Mouse (Mus musculus) megakaryocyte progenitor cell, adult 5-6 weeks (primary cell): Measurements from ENCODE around the gene Abt1. TPM values are rescaled to one million over a fixed set of nuclear protein-coding genes. Genes with fewer than 3 reads are reported as not detected.

Source experiments
- ATAC-seq: replicated peaks from 2 replicates; pipeline ENCODE4 v1.8.0; 2016; ENCODE audit warnings: mild to moderate bottlenecking, moderate TSS enrichment, inconsistent platforms; ENCODE audit not compliant: poor library complexity
- total RNA-seq, 2 experiments: library from RNA; stranded (forward) in 1 of 2; stranded (reverse) in 1 of 2; fragments of 157-497, 149-512 nt in 1 of 2; fragments of 200-1000 nt in 1 of 2; gene quantifications; 2 replicates each; pipeline versions ENCODE4 v1.2.3 to v1.2.4; 2015 to 2017

Abt1 gene
- total RNA-seq, 2 experiments from 2014 or later, result 7.4 to 11.0 TPM

DNA sequence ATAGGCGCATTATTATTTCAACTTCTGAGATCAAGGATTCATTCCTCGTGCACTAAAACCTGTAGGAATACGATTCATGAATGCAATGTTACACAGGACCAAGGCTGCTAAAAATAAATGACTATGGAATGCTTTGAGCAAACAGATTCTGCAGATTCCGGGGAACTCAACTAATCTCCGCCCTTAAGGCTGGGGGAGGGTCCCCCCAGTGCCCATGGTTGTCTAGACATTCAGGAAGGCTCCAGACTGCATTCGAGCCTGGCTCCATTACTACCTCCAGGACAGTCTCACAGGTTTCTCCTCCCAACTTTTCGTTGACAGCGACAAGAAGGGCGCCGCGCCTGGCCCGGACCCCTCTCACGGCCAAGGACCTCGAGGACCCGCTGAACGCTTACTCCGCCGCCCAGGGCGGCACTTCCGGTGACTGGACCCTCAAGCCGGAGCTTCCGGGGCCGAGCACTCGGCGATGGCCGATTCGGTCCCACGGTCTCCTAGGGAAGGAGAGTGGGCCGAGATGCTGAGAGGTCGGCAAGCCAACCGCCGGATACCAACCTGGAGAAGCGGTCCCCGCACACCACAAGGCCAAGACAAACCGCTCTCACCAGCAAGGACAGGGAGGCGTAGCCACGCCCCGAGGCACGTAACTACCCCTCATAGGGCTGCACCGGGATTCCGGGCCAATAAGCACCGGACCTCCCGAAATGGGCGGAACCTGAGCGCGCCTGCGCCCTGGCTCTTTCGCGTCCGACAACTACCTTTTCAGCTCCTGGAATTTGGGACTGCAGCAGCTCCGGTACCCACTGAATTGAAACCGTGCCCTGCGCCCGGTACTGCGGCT, 54.9 kb downstream of the Abt1 start, which contains the start of gene Zfp322a:
Gene Zfp322a, minus strand, starts transcription at position 626 of the 838 bp plus-strand sequence.
- peak; percentile 96 for ATAC-seq

Other genes starting within 250 kb of the Abt1 start
- gene Vmn1r220, start 235.9 kb downstream of the Abt1 start, total RNA-seq (2015), result not detected in 2 replicates
- not detected in 2 replicates for gene Vmn1r220, start 235.9 kb downstream of the Abt1 start, total RNA-seq (2017)
- not detected in 2 replicates for gene Vmn1r221, start 209.7 kb downstream of the Abt1 start, total RNA-seq (2015)
- gene Vmn1r221, start 209.7 kb downstream of the Abt1 start, total RNA-seq (2017), result not detected in 2 replicates
- gene Vmn1r222, start 187.9 kb downstream of the Abt1 start, total RNA-seq (2015), result not detected in 2 replicates
- not detected in 2 replicates for gene Vmn1r222, start 187.9 kb downstream of the Abt1 start, total RNA-seq (2017)
- not detected in 2 replicates for gene Vmn1r223, start 176.7 kb downstream of the Abt1 start, total RNA-seq (2015)
- not detected in 2 replicates for gene Vmn1r223, start 176.7 kb downstream of the Abt1 start, total RNA-seq (2017)
- gene Zfp322a, start 54.7 kb downstream of the Abt1 start, total RNA-seq (2015), result 21.9 and 24.3 TPM in 2 replicates
- gene Zfp322a, start 54.7 kb downstream of the Abt1 start, total RNA-seq (2017), result 39.4 and 75.5 TPM in 2 replicates
- gene Btn1a1, start 42.0 kb upstream of the Abt1 start, total RNA-seq (2015), result not detected in 2 replicates
- gene Btn1a1, start 42.0 kb upstream of the Abt1 start, total RNA-seq (2017), result not detected in 2 replicates
- not detected in 2 replicates for gene Btn2a2, start 65.0 kb upstream of the Abt1 start, total RNA-seq (2015)
- gene Btn2a2, start 65.0 kb upstream of the Abt1 start, total RNA-seq (2017), result 0.17 TPM in 1 of 2 replicates, not detected in the other
- 57.4 and 61.0 TPM in 2 replicates for gene Hist1h4h, start 107.2 kb upstream of the Abt1 start, total RNA-seq (2015)
- 855 and 1,026 TPM in 2 replicates for gene Hist1h4h, start 107.2 kb upstream of the Abt1 start, total RNA-seq (2017)
- gene Hist1h2af, start 110.0 kb upstream of the Abt1 start, total RNA-seq (2015), result 36.0 and 48.7 TPM in 2 replicates
- 1,885 and 2,197 TPM in 2 replicates for gene Hist1h2af, start 110.0 kb upstream of the Abt1 start, total RNA-seq (2017)
- 212 and 246 TPM in 2 replicates for gene Hist1h3g, start 111.6 kb upstream of the Abt1 start, total RNA-seq (2015)
- 210 and 363 TPM in 2 replicates for gene Hist1h3g, start 111.6 kb upstream of the Abt1 start, total RNA-seq (2017)
- gene Hist1h2bh, start 119.5 kb upstream of the Abt1 start, total RNA-seq (2015), result 32.4 and 33.2 TPM in 2 replicates
- gene Hist1h2bh, start 119.5 kb upstream of the Abt1 start, total RNA-seq (2017), result 120 and 144 TPM in 2 replicates
- 40.7 and 44.7 TPM in 2 replicates for gene Hist1h3f, start 120.2 kb upstream of the Abt1 start, total RNA-seq (2015)
- gene Hist1h3f, start 120.2 kb upstream of the Abt1 start, total RNA-seq (2017), result 86.8 and 176 TPM in 2 replicates
- 61.3 and 71.9 TPM in 2 replicates for gene Hist1h4f, start 127.8 kb upstream of the Abt1 start, total RNA-seq (2015)
- gene Hist1h4f, start 127.8 kb upstream of the Abt1 start, total RNA-seq (2017), result 1,789 and 2,180 TPM in 2 replicates
- gene Hist1h1d, start 129.4 kb upstream of the Abt1 start, total RNA-seq (2015), result 8.5 and 9.3 TPM in 2 replicates
- gene Hist1h1d, start 129.4 kb upstream of the Abt1 start, total RNA-seq (2017), result 112 TPM in 2 replicates
- 98.5 and 110 TPM in 2 replicates for gene Hist1h3e, start 138.5 kb upstream of the Abt1 start, total RNA-seq (2015)
- gene Hist1h3e, start 138.5 kb upstream of the Abt1 start, total RNA-seq (2017), result 286 and 398 TPM in 2 replicates
- 5.3 and 9.4 TPM in 2 replicates for gene Hist1h2ae, start 147.4 kb upstream of the Abt1 start, total RNA-seq (2015)
- 249 and 287 TPM in 2 replicates for gene Hist1h2ae, start 147.4 kb upstream of the Abt1 start, total RNA-seq (2017)
- 285 and 322 TPM in 2 replicates for gene Hist1h2bg, start 147.5 kb upstream of the Abt1 start, total RNA-seq (2015)
- gene Hist1h2bg, start 147.5 kb upstream of the Abt1 start, total RNA-seq (2017), result 1,174 and 1,244 TPM in 2 replicates
- gene Hist1h2bf, start 150.3 kb upstream of the Abt1 start, total RNA-seq (2015), result 321 and 327 TPM in 2 replicates
- gene Hist1h2bf, start 150.3 kb upstream of the Abt1 start, total RNA-seq (2017), result 466 and 575 TPM in 2 replicates
- 1.9 and 3.4 TPM in 2 replicates for gene Hist1h2ad, start 150.5 kb upstream of the Abt1 start, total RNA-seq (2015)
- 229 and 1,060 TPM in 2 replicates for gene Hist1h2ad, start 150.5 kb upstream of the Abt1 start, total RNA-seq (2017)
- 105 and 131 TPM in 2 replicates for gene Hist1h3d, start 151.9 kb upstream of the Abt1 start, total RNA-seq (2015)
- gene Hist1h3d, start 151.9 kb upstream of the Abt1 start, total RNA-seq (2017), result 118 and 137 TPM in 2 replicates
- gene Hist1h4d, start 157.7 kb upstream of the Abt1 start, total RNA-seq (2015), result 492 and 526 TPM in 2 replicates
- 951 and 1,054 TPM in 2 replicates for gene Hist1h4d, start 157.7 kb upstream of the Abt1 start, total RNA-seq (2017)
- gene Hist1h2be, start 197.3 kb upstream of the Abt1 start, total RNA-seq (2015), result 7.7 and 11.7 TPM in 2 replicates
- gene Hist1h2be, start 197.3 kb upstream of the Abt1 start, total RNA-seq (2017), result 85.8 and 90.5 TPM in 2 replicates
- gene Hist1h1e, start 198.7 kb upstream of the Abt1 start, total RNA-seq (2015), result 297 TPM in 2 replicates
- 260 and 272 TPM in 2 replicates for gene Hist1h1e, start 198.7 kb upstream of the Abt1 start, total RNA-seq (2017)